Mouse (Mus musculus): ENCODE data around the gene Tpp2. TPM values are rescaled to one million over a fixed set of nuclear protein-coding genes. Genes with fewer than 3 reads are reported as not detected.

Gene Tpp2
- polyA plus RNA-seq (2015; fragmentation: Nextera tagmentation; extraction: Ambion mirVana) = 29.4 and 37.0 TPM in 2 replicates

DNA sequence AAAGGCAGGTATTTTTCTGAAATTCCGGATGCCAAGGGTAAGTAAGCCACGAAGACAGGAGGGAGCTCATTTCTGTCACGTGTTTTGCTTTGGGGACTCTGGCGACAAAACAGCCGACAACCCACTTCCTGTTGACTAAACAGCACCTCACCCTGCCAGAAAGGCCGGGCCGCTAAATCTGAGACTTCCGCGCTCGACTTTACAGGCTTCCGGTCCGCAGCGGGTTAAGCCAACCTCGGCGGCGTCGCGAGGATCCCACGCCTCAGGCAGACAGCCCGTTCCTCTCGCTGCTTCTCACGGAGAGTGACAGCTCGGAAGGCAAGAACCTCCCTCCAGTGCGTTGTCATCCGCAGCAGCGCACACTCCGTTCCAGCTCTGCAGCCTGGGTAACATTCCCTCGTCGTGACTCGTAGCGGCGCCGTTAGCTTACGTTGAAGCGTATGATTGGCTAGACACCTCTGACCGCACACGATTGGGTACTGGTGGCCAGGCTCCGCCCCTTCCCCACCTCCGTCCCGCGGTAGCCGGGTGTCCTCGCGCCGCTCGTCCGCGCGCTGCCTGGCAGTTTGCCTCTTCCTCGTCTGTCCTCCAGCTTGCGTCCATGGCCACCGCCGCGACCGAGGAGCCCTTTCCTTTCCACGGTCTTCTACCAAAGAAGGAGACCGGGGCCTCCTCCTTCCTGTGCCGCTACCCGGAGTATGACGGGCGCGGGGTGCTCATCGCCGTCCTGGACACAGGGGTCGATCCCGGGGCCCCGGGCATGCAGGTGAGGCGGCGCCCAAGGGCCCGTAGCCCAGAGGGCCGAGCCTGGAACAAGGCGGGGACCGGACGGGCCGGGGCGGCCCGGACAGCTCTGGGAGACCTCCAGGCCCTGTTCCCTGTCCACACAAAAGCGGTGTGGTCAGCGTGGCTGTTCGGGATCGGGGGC lies at the start of gene Tpp2:
Gene Tpp2 (plus strand): TSS at position 160 of the 928 bp plus-strand sequence.

DNA sequence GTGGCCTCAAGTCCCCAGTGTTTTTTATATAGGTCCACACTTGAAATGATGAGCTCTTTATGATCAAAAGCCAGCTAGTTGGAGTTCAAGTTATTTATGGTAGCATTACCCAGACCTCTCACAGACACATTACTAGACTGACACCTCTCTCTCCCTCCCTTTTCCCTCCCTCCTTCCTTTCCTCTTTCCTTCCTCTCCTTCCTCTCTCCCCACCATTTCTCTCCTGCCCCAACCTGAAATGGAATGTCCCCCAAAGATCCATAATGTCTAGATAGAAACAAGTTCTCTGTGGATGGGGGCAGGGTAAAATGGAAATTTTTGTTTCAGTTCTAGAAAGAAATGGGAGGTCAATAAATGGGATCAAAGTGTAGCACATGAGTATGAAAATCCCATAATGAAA lies 86.5 kb downstream of the Tpp2 start, which contains the start of gene Mettl21c:
Gene Mettl21c (minus strand): TSS at position 101 of the 400 bp plus-strand sequence.

Small RNA genes within 50 kb of the gene (microRNA-seq; reads per million reads assigned to microRNA genes)
- not detected for gene Gm24180

Other genes starting within 250 kb of the Tpp2 start
- 72.5 and 80.8 TPM in 2 replicates for gene 1500015O10Rik, start 203.0 kb upstream of the Tpp2 start, polyA plus RNA-seq (2015; fragmentation: Nextera tagmentation; extraction: Ambion mirVana)
- gene Uxs1, start 105.8 kb upstream of the Tpp2 start, polyA plus RNA-seq (2015; fragmentation: Nextera tagmentation; extraction: Ambion mirVana) = 45.2 and 53.1 TPM in 2 replicates
- 0.21 and 0.28 TPM in 2 replicates for gene Mettl21c, start 86.4 kb downstream of the Tpp2 start, polyA plus RNA-seq (2015; fragmentation: Nextera tagmentation; extraction: Ambion mirVana)
- not detected in 2 replicates for gene Gm8251, start 128.3 kb downstream of the Tpp2 start, polyA plus RNA-seq (2015; fragmentation: Nextera tagmentation; extraction: Ambion mirVana)
- gene Tex30, start 168.8 kb downstream of the Tpp2 start, polyA plus RNA-seq (2015; fragmentation: Nextera tagmentation; extraction: Ambion mirVana) = 27.0 and 33.0 TPM in 2 replicates
- gene Kdelc1, start 185.2 kb downstream of the Tpp2 start, polyA plus RNA-seq (2015; fragmentation: Nextera tagmentation; extraction: Ambion mirVana) = 23.7 and 25.8 TPM in 2 replicates
- gene Bivm, start 185.3 kb downstream of the Tpp2 start, polyA plus RNA-seq (2015; fragmentation: Nextera tagmentation; extraction: Ambion mirVana) = 6.4 and 8.4 TPM in 2 replicates
- 12.5 and 13.0 TPM in 2 replicates for gene Ercc5, start 214.1 kb downstream of the Tpp2 start, polyA plus RNA-seq (2015; fragmentation: Nextera tagmentation; extraction: Ambion mirVana)